Mouse (Mus musculus) bone marrow, adult 2 months (tissue): ENCODE data around the gene Wfikkn2. TPM values are rescaled to one million over a fixed set of nuclear protein-coding genes. Genes with fewer than 3 reads are reported as not detected.

Experiments used
- H3K27ac ChIP-seq: fragments of 200-500 bp; 2 replicates; pipeline ENCODE4 v1.5.1; 2012; ENCODE audit warnings: low read depth, mild to moderate bottlenecking, control low read depth, inconsistent platforms, low read length; ENCODE audit not compliant: control insufficient read depth, poor library complexity, insufficient read depth
- H3K4me1 ChIP-seq: fragments of 200-500 bp; 2 replicates; pipeline ENCODE4 v1.6.1; 2011; ENCODE audit warnings: low read length; ENCODE audit not compliant: control insufficient read depth, insufficient read depth
- H3K4me3 ChIP-seq: fragments of 200-500 bp; replicated peaks from 2 replicates; pipeline ENCODE3; 2011; ENCODE audit warnings: mild to moderate bottlenecking, low read depth, low read length, control low read depth; ENCODE audit not compliant: control insufficient read depth
- CTCF ChIP-seq: fragments of 200-500 bp; IDR thresholded peaks from 2 replicates; pipeline ENCODE4 v1.5.1; 2011; ENCODE audit warnings: low read length, control low read depth; ENCODE audit not compliant: control insufficient read depth, insufficient read depth
- POLR2A ChIP-seq: fragments of 200-500 bp; IDR thresholded peaks from 2 replicates; pipeline ENCODE4 v1.6.1; 2011; ENCODE audit warnings: low read depth, mild to moderate bottlenecking, control low read depth, low read length, borderline replicate concordance; ENCODE audit not compliant: control insufficient read depth
- WGBS: fragments of 180-500 bp; shearing (Covaris S2); methylation state at CpG from one replicate; pipeline ENCODE4 v1.1.7; 2018; 5-methylcytosine and 5-hydroxymethylcytosine counted together
- polyA plus RNA-seq: library from polyadenylated mRNA; stranded (reverse); fragments of >200 nt; gene quantifications from 2 replicates; pipeline ENCODE4 v1.2.4, GENCODE M21; 2011; ENCODE audit warnings: low replicate concordance; ENCODE audit not compliant: missing spikeins, insufficient read depth, insufficient read length

The Wfikkn2 gene
- polyA plus RNA-seq, 1 experiment = 0.42 TPM

DNA sequence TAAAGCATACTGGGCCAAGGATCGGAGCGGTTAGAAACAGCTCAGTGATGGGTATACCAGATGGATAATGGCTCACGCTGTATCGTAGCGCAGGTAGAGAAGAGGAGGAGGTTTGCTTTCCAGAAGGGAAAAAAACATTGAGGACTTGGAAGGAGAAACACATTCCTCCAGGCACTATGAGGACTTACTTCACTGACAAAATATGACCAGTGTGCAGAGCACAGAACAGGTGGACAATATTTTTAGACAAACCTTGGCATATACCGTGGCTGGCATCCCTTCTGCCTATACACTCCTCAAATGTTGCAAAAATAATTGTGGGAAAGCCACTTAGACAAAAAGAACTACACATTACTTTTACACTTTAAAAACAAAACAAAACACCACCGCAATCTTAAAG, 24.5 kb downstream of the Wfikkn2 start:
- TF ChIP-seq POLR2A (no peak), CTCF (no peak)
- Histone ChIP-seq H3K4me3 (no peak overlapping the region), H3K27ac (no peak overlapping the region), H3K4me1 (no peaks in the 10 kb centered on the region)
- 88% methylated on average over 7 of the region's 7 CpGs for WGBS

DNA sequence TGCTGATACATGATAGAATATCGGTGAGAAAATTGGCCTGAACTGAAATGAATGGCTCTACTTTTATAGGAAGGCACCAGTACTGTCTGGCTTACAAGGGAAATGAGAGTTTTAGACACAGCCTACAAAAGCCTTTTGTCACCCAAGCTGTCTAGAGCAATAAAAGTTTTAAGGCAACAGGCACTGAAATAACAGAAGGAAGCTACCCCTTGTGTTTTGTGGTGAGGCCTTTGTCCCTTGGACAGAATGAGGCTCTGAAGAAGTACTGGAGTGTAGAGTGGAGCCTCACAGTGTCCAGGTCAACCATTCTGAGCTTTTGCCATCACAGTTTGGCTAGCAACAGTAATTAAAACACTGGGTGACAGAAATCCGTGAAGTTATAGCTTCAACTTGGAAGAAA, 29.6 kb downstream of the Wfikkn2 start:
- H3K4me1 ChIP-seq = no peaks in the 10 kb centered on the region
- H3K27ac ChIP-seq = no peak overlapping the region
- no peak for TF ChIP-seq CTCF
- no peak for TF ChIP-seq POLR2A
- 59% methylated on average over 2 of the region's 2 CpGs for WGBS
- no peak overlapping the region for H3K4me3 ChIP-seq

DNA sequence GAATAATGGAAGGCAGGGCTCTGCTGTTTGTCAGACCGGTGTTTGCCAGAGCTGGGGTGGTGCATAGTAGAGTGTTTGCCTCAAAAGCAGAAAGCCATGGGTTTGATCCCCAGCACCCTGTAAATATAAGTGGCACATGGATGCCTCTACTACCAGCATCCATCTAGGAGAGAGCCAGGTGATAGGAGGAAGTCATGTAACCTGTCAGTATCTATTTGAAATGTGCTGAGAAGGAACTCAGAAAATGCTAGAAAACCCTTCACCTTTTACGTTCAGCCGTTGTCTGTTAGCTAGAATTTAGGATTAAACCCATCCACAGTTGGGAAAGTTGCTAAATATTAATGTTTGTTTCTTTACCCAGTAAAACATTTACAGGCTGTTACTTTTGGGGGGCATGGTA, 30.2 kb downstream of the Wfikkn2 start:
- TF ChIP-seq CTCF (no peak), POLR2A (no peak)
- Histone ChIP-seq H3K4me1 (no peaks in the 10 kb centered on the region), H3K27ac (no peak overlapping the region), H3K4me3 (no peak overlapping the region)
- WGBS = 92% methylated on average over 3 of the region's 3 CpGs

DNA sequence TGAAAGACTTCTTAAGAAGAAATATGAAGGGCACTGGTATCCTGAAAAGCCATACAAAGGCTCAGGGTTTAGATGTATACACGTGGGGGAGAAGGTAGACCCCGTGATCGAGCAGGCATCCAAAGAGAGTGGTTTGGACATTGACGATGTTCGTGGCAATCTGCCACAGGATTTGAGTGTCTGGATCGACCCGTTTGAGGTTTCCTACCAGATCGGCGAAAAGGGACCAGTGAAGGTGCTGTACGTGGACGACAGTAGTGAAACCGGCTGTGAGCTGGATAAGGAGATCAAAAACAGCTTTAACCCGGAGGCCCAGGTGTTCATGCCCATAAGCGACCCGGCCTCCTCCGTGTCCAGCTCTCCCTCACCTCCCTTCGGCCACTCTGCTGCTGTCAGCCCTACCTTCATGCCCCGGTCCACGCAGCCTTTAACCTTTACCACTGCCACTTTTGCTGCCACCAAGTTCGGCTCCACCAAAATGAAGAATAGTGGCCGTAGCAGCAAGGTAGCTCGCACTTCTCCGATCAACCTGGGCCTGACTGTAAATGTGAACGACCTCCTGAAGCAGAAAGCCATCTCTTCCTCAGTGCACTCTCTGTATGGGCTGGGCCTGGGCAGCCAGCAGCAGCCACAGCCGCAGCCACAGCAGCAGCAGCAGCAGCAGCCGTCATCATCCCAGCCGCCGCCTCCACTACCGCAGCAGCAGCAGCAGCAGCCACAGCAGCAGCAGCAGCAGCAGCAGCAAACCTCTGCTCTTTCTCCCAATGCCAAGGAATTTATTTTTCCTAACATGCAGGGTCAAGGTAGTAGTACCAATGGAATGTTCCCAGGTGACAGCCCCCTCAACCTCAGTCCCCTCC, 31.8 kb downstream of the Wfikkn2 start:
- H3K4me1 ChIP-seq = no peaks in the 10 kb centered on the region
- no peak overlapping the region for H3K4me3 ChIP-seq
- no peak overlapping the region for H3K27ac ChIP-seq
- no peak for TF ChIP-seq POLR2A
- no peak for TF ChIP-seq CTCF
- WGBS = 93% methylated on average over 29 of the region's 29 CpGs

DNA sequence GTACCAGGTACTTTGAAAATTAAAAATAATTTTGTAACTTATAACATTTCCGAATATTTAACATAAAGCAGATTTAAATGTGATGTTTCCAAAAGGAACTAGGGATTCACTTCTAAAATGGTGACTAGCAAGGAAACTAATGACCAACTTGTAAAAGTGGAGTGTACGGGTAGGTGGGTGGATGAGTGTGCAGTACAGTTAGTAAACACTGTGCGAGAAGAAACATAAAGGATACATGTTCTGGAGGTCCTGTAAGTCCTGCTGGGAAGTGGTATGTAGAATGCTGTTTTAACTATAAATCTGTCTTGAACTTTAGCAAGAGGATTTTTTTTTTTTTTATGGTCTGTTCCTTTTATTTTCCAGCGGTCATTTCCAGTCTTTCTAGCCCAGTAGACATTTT, 32.8 kb downstream of the Wfikkn2 start:
- Histone ChIP-seq H3K4me1 (no peaks in the 10 kb centered on the region; the same call in 1 of the 2 replicates), H3K27ac (no peak overlapping the region), H3K4me3 (no peak overlapping the region)
- TF ChIP-seq POLR2A (no peak), CTCF (no peak)
- WGBS = 86% methylated on average over 4 of the region's 4 CpGs

DNA sequence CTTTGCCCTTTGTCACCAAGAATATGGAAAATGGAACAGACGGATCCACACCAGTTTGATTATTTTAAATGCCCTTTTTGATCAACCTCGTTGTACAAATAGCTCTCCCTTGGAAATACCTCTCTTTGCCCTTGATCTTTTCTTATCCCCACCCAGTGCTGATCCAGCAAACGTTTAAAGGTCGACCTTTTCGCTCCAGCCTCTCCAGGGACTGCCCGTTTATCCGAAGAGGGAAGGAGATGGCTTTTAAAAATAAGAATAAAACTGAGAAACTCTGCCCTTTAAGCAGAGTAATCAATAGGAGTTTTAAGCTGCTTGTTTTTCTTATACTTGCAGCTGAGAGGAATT, 33.3 kb downstream of the Wfikkn2 start:
- TF ChIP-seq POLR2A = no peak
- TF ChIP-seq CTCF = no peak
- 16% methylated on average over 7 of the region's 7 CpGs for WGBS

DNA sequence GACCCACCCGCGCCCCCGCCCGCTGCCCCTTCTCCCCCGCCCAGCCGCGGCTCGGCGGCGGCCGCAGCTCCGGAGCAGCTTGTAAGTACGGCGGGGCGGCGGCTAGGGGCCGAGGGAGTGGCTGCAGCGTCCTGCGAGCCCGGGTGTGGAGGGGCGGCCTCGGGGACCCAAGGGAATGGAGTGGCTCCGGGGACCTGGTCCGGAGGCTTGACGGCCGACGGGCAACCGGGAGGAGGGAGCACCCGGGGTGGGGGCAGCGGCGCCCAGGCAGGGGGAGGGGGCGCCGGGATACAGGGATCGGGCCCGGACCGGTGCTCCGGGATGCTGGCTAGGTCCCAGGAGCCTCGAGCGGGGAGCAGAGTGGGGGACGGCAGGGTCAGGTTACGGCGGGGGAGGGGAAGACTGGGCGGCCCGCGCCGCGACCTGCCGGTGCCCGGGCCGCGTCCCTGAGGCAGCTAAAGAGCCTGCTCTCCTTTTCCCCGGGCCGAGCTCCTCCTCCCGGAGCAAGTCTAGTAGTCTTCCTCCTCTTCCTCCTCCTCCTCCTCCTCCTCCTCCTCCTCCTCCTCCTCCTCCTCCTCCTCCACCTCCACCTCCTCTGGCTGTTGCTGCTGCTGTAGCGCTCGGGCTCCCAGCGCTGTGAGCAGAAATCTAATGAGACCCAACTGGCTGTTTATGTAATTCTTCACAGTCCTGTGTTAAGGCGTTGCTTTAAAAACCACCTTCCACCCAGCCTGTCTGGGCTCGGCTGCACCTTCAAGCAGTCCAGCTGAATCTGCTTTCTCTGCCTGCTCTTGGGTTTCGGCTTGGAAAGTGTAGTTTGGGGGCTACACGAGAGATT, 33.9 kb downstream of the Wfikkn2 start:
- Histone ChIP-seq H3K4me1 (no peaks in the 10 kb centered on the region; the same call in 1 of the 2 replicates), H3K4me3 (peak overlapping the region; percentile 42), H3K27ac (peak overlapping the region; percentile 72)
- under 1% methylated on average over 56 of the region's 61 CpGs for WGBS
- TF ChIP-seq CTCF = no peak
- TF ChIP-seq POLR2A = no peak

More for the DNA sequence above, 33.3 kb downstream of the Wfikkn2 start:
- H3K4me1 ChIP-seq = no peaks in the 10 kb centered on the region; the same call in 1 of the 2 replicates
- H3K4me3 ChIP-seq = peak overlapping the region; percentile 42
- H3K27ac ChIP-seq = no peak overlapping the region

DNA sequence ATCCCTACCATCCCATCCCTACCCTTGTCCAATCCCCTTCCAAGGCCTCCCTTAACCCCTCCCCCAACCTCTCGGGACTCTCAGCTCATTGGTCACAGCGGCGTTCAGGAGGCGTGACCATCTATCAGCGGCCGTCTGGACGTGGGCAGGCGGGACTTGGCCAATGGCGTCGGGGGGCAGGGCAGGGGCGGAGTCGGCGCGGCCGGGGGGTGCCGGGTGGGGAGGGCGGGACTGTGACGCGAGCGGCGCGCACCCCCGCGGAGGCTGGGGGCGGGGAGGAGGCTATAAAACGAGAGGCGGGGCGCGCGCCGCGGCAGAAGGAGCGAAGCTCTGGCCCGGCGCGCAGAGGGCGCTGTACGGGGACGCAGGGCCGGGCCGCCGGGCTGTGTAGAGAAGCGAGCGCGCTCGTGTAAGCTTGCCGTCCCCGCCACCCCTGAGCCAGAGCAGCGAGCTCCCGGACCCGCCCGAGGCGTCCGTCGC, 34.6 kb downstream of the Wfikkn2 start, which contains the start of gene Tob1:
Tob1 (plus strand) TSS at position 331 of the 480 bp plus-strand sequence.
- H3K4me1 ChIP-seq = peaks cover 2% of the 10 kb centered on the region; the same call in 1 of the 2 replicates
- TF ChIP-seq CTCF (peak; percentile 12; the same call in 1 of the 2 replicates), POLR2A (peak; percentile 100)

More for the DNA sequence above, 34.6 kb downstream of the Wfikkn2 start, which contains the start of gene Tob1:
- Histone ChIP-seq H3K27ac (peak within 1 kb of the TSS; percentile 97), H3K4me3 (peak within 1 kb of the TSS; percentile 79)
- under 1% methylated on average over 49 of the region's 55 CpGs for whole genome bisulfite sequencing
